In genomic region chr5:91732002-91732401, GRCm38 (mm10) we compare ENCODE assay signal across 24 mouse cellular contexts.
DNase-seq lines count a peak whose midpoint lies in the region; ATAC-seq and TF ChIP-seq lines count a peak whose summit lies in the region.
"Had no signal": no experiment of that assay in that cellular context is flagged by ENCODE, and none has a peak within 500 bp of the region (broad histone marks: within the 10 kb centered on the region; RNA-seq: fewer than 3 reads in every experiment).

No protein-coding gene starts in this region.

- no peak overlapping the region for H3K4me2 ChIP-seq in midbrain, embryonic 15.5 days

- no peak for TF ChIP-seq CTCF in C2C12 (IDR thresholded peaks at IDR 0.05; ENCODE audit: control insufficient read depth, insufficient read depth, insufficient read length)
- no peak for TF ChIP-seq CTCF in MEL (IDR thresholded peaks at IDR 0.05 in 2 of 3, conservative IDR thresholded peaks at IDR 0.05 in 1 of 3; ENCODE audit: control insufficient read depth in 1 of 3, insufficient read depth in 1 of 3, low read depth in 2 of 3, low read length in 3 of 3, poor library complexity in 1 of 3, severe bottlenecking in 1 of 3)

- H3K36me3 ChIP-seq in C2C12 (ENCODE audit: control insufficient read depth, insufficient read depth) (no peaks in the 10 kb centered on the region), MEL (ENCODE audit: control insufficient read depth in 1 of 2, insufficient read depth in 2 of 2, low read length in 2 of 2) (peaks cover 0 to 52% of the 10 kb centered on the region in 2 experiments; a peak in 3 of 4 replicates)
- no peaks in the 10 kb centered on the region for H3K36me3 ChIP-seq in midbrain, embryonic 15.5 days (replicated peaks)
- H3K36me3 ChIP-seq: G1E had no signal

- TF ChIP-seq EP300 in MEL (IDR thresholded peaks at IDR 0.05; ENCODE audit: low read depth in 1 of 2, low read length in 2 of 2) = no peak

- no peaks in the 10 kb centered on the region for H3K9me3 ChIP-seq in MEL (replicated peaks; ENCODE audit: insufficient read depth, low read length)
- no peaks in the 10 kb centered on the region for H3K9me3 ChIP-seq in midbrain, embryonic 15.5 days
- H3K9me3 ChIP-seq: G1E had no signal

- 83% methylated on average over 5 of the region's 5 CpGs for WGBS in midbrain, embryonic 15.5 days

- TF ChIP-seq POLR2A in MEL (IDR thresholded peaks at IDR 0.05; ENCODE audit: control insufficient read depth in 1 of 2, insufficient read depth in 1 of 2, low read depth in 1 of 2, low read length in 2 of 2, poor library complexity in 1 of 2) = no peak

- TF ChIP-seq RAD21 in MEL (IDR thresholded peaks at IDR 0.05; ENCODE audit: low read depth, low read length) = no peak

- H3K27me3 ChIP-seq in C2C12 (ENCODE audit: control insufficient read depth, insufficient read depth, insufficient read length) (no peaks in the 10 kb centered on the region), MEL (ENCODE audit: control insufficient read depth in 1 of 2, insufficient read depth in 2 of 2, low read length in 2 of 2) (no peaks in the 10 kb centered on the region)
- H3K27me3 ChIP-seq in midbrain, embryonic 15.5 days (replicated peaks) = peaks cover 18% of the 10 kb centered on the region; the same call in 1 of the 2 replicates
- H3K27me3 ChIP-seq: CH12.LX, Patski had no signal

- peaks cover 8 to 43% of the 10 kb centered on the region in 2 experiments for H3K4me1 ChIP-seq in MEL (ENCODE audit: control insufficient read depth in 1 of 2, insufficient read depth in 2 of 2, low read length in 2 of 2)
- no peaks in the 10 kb centered on the region for H3K4me1 ChIP-seq in midbrain, embryonic 15.5 days

- H3K27ac ChIP-seq in MEL (ENCODE audit: control insufficient read depth, low read depth, low read length) = no peak overlapping the region
- H3K27ac ChIP-seq in midbrain, embryonic 15.5 days = no peak overlapping the region

- DNase-seq in frontal cortex, postnatal 10 days (ENCODE audit: low spot score in 2 of 2) = no peak
- DNase-seq in heart, adult 11 months = peak; percentile 36
- no peak for DNase-seq in heart, adult 8-10 months (ENCODE audit: low spot score)
- DNase-seq in MEL (ENCODE audit: low read depth, low spot score) = no peak
- no peak for DNase-seq in layer of hippocampus, adult 8-10 months (ENCODE audit: low spot score in 2 of 2)
- DNase-seq: adrenal gland, adult 2 months; adrenal gland, adult 8-10 months; adrenal gland, postnatal 10 days; adrenal gland, postnatal 14 days; adrenal gland, postnatal 25 days; adrenal gland, postnatal 36 days; B cell, adult 2 months; cerebellum, adult 11 months; cerebellum, adult 11-12 months; cerebellum, adult 18-20 months; cerebellum, adult 2 months had no signal

- peak; percentile 34; the same call in 1 of the 2 replicates for ATAC-seq in frontal cortex, adult (ENCODE audit: low TSS enrichment)
- no peak for ATAC-seq in midbrain, embryonic 15.5 days (replicated peaks)
- ATAC-seq: activated CD4-positive, CD25-positive, alpha-beta regulatory T cell, adult 4 months; CD4-positive, CD25-positive, alpha-beta regulatory T cell, adult 4 months; Patski had no signal

- no peak overlapping the region for H3ac ChIP-seq in C2C12 (ENCODE audit: control insufficient read depth, insufficient read length, low read depth)

- H3K9ac ChIP-seq in MEL (ENCODE audit: control insufficient read depth, low read depth, low read length, poor library complexity, severe bottlenecking) = no peak overlapping the region
- H3K9ac ChIP-seq in midbrain, embryonic 15.5 days = no peak overlapping the region

- H3K79me3 ChIP-seq in C2C12 (ENCODE audit: low read depth) = no peaks in the 10 kb centered on the region

- H3K4me3 ChIP-seq in C2C12 (ENCODE audit: insufficient read depth, poor library complexity, severe bottlenecking) (no peak overlapping the region), MEL (ENCODE audit: control insufficient read depth in 1 of 2, insufficient read depth in 1 of 2, low read depth in 2 of 2, low read length in 2 of 2) (no peak overlapping the region)
- no peak overlapping the region for H3K4me3 ChIP-seq in midbrain, embryonic 15.5 days

- no peaks in the 10 kb centered on the region for H3K79me2 ChIP-seq in C2C12 (ENCODE audit: control insufficient read depth, insufficient read depth)
- H3K79me2 ChIP-seq in MEL (ENCODE audit: control insufficient read depth, insufficient read depth, low read length, poor library complexity) = peaks cover 12% of the 10 kb centered on the region

TF ChIP-seq in C2C12, 6 proteins besides CTCF, POLR2A, EP300 and RAD21:
- TF ChIP-seq MYOG (IDR thresholded peaks at IDR 0.05; ENCODE audit: control insufficient read depth, extremely low read depth, insufficient read length) = no peak
- TF ChIP-seq USF1 (IDR thresholded peaks at IDR 0.05; ENCODE audit: low read depth) = peak; percentile 67

TF ChIP-seq in MEL, 35 proteins besides CTCF, POLR2A, EP300 and RAD21:
- TF ChIP-seq POLR2AphosphoS2 (IDR thresholded peaks at IDR 0.05; ENCODE audit: low read length) (no peak), USF1 (IDR thresholded peaks at IDR 0.05; ENCODE audit: low read depth, low read length) (peak; percentile 72)
TF ChIP-seq in MEL: peak in this region for 1.
